Mouse (Mus musculus) forebrain, embryonic 10.5 days (tissue): ENCODE measurements around the gene Cdt1. TPM values are rescaled to one million over a fixed set of nuclear protein-coding genes. Genes with fewer than 3 reads are reported as not detected.

Source experiments
- DNase-seq: peaks from one replicate; pipeline ENCODE4 v3.0.0-alpha.2; 2017; ENCODE audit warnings: low spot score; ENCODE audit errors: extremely low spot score
- H3K27ac ChIP-seq: fragments of 300-500 bp; sonication (generic); 2 replicates; pipeline ENCODE4 v1.5.1; 2016; ENCODE audit warnings: mild to moderate bottlenecking
- H3K27me3 ChIP-seq: fragments of 300-500 bp; sonication (generic); 2 replicates; pipeline ENCODE4 v1.6.1; 2016; ENCODE audit warnings: mild to moderate bottlenecking; ENCODE audit not compliant: poor library complexity, severe bottlenecking
- H3K36me3 ChIP-seq: fragments of 300-500 bp; sonication (generic); replicated peaks from 2 replicates; pipeline ENCODE4 v1.6.1; 2016; ENCODE audit warnings: mild to moderate bottlenecking, moderate library complexity
- H3K4me1 ChIP-seq: fragments of 300-500 bp; sonication (generic); 2 replicates; pipeline ENCODE4 v1.6.1; 2016
- H3K4me3 ChIP-seq: fragments of 300-500 bp; sonication (generic); 2 replicates; pipeline ENCODE4 v1.5.1; 2016; ENCODE audit warnings: mild to moderate bottlenecking, moderate library complexity
- H3K9me3 ChIP-seq: fragments of 300-500 bp; sonication (generic); 2 replicates; pipeline ENCODE4 v1.6.1; 2016; ENCODE audit warnings: mild to moderate bottlenecking, moderate library complexity
- WGBS: fragments of 180-500 bp; shearing (Covaris S2); methylation state at CpG from one replicate; pipeline ENCODE4 v1.1.7; 2016; 5-methylcytosine and 5-hydroxymethylcytosine counted together
- polyA plus RNA-seq: library from polyadenylated mRNA; unstranded; fragments of >200 nt; fragmentation: Nextera tagmentation; extraction: Ambion mirVana; gene quantifications from 2 replicates; pipeline ENCODE4 v1.2.1, GENCODE M21; 2016

The Cdt1 gene
- polyA plus RNA-seq, 1 experiment from 2014 or later, result 73.2 TPM

GRCm38 (mm10) chr8:122551265-122552051 is 16.4 kb upstream of the Cdt1 start, which contains the start of gene Piezo1:
Gene Piezo1 (minus strand): TSS chr8:122551329.
- peak within 1 kb of the TSS; percentile 91 for H3K27ac ChIP-seq
- DNase-seq, result peak; percentile 81
- H3K4me3 ChIP-seq, result peak within 1 kb of the TSS; percentile 68
- H3K36me3 ChIP-seq, result peaks cover 6% of the 10 kb centered on the region; the same call in 1 of the 2 replicates
- H3K27me3 ChIP-seq, result peaks cover 38% of the 10 kb centered on the region
- H3K4me1 ChIP-seq, result peaks cover 54% of the 10 kb centered on the region
- 11% methylated on average over 56 of the region's 56 CpGs for WGBS
- H3K9me3 ChIP-seq, result no peaks in the 10 kb centered on the region

DNA sequence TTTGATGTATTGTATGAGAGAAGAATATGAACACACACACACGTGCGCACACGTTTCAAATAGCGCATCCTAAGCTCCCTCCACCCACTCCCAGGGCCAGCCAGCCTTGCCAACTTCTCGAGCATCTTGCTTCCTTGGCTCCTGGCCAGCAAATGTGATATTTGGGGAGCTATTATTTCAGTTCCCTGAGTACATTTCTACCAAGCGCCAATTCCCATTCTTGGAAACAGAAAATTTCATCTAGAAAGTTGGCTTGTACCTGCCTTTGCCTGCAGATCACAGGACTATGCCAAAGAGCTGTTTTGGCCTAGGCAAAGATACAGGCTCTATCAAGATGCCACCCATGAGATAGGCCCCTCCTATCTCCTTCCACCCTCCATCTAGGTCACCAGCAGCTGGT is 13.0 kb upstream of the Cdt1 start:
- Histone ChIP-seq H3K36me3 (no peaks in the 10 kb centered on the region), H3K27ac (no peak overlapping the region), H3K4me1 (peaks cover 49% of the 10 kb centered on the region), H3K27me3 (peaks cover 25% of the 10 kb centered on the region), H3K9me3 (no peaks in the 10 kb centered on the region), H3K4me3 (no peak overlapping the region)
- DNase-seq, result no peak
- 89% methylated on average over 6 of the region's 6 CpGs for WGBS

DNA sequence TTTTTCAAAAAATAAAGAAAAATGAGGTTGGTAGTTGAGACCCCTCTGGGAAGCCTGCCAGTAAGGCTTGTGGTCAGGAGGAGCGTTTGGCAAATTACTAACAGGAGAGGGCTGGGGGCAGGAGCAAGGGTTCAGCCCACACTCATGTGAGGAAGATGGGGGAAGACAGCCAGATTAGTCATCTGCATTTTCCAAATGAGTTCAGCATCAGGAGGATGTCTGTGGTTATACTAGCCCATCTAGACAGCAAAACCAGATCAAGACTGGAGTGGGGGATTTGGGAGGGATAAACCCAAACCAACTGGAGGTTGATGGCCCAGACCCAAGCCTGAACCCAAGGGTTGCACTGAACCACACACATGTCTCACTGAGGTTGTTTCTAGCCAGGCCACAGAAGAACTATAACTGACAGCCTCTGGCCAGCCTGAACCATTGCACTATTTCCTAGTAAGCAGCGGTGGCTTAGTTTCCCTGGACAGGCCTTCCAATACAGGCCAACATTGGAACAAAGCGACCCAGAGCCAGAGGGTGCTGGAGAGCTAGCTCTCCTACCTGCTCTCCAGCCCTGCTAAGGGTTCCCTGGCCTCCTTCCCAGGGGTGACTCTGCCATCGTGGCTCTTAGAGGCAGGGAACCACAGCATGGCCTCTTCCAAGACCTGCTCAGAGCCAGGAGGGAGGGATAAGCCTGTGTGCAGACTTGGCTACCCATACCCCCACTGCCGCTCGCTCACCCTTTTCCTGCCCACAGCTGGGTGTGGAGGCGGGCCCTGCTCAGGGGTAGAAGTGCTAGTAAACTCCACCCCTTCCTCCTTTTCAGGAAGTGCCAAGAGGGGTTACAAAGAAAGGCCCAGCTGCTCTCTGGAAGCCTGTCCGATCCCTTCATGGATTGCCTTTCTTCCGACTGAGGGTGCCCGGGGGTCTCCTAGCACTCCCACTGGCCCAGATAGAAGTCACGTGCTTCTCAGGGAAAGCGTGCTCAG is 11.5 kb upstream of the Cdt1 start:
- H3K4me1 ChIP-seq, result peaks cover 34% of the 10 kb centered on the region
- no peak for DNase-seq
- peak overlapping the region; percentile 78 for H3K27ac ChIP-seq
- no peaks in the 10 kb centered on the region for H3K36me3 ChIP-seq
- WGBS, result 69% methylated on average over 12 of the region's 12 CpGs
- H3K27me3 ChIP-seq, result peaks cover 9% of the 10 kb centered on the region
- H3K9me3 ChIP-seq, result no peaks in the 10 kb centered on the region
- no peak overlapping the region for H3K4me3 ChIP-seq

DNA sequence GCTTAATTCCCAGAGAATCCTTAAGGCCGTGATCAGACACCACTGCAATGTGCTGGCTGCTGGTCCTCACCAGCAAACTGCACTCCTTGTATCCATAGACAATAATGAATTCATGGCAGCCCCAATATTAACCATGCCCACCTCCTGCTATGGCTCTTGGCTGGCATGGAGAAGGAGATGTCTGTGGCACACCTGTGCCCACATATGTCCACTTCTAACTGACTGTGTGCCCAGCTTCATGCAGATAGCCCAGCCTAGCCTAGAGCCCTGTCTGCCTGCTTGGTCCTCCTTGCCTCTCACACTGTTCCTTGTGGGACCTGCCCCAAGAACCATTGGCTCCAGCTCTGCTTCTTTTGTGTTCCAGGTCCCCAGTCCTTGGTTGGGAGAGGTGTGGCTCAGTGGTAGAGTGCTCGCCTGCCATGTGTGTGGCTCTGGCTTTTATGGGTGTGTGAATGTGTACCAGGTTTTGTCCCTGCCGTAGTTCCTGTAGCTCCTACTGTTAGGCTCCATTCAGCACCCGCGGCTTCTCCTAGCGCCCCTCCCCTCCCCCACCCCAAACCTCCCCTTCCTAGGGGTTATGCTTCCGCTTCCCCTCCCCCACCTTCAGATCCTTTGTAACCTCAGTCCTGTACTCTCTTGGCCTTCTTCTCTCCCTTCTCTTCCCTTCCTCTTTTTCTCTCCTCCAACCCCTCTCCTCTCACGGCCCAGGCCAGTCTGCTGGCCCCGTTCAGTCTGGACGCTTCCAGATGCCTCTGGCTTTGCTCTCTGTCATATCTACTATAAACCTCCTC is 10.4 kb upstream of the Cdt1 start:
- WGBS, result 54% methylated on average over 10 of the region's 10 CpGs

DNA sequence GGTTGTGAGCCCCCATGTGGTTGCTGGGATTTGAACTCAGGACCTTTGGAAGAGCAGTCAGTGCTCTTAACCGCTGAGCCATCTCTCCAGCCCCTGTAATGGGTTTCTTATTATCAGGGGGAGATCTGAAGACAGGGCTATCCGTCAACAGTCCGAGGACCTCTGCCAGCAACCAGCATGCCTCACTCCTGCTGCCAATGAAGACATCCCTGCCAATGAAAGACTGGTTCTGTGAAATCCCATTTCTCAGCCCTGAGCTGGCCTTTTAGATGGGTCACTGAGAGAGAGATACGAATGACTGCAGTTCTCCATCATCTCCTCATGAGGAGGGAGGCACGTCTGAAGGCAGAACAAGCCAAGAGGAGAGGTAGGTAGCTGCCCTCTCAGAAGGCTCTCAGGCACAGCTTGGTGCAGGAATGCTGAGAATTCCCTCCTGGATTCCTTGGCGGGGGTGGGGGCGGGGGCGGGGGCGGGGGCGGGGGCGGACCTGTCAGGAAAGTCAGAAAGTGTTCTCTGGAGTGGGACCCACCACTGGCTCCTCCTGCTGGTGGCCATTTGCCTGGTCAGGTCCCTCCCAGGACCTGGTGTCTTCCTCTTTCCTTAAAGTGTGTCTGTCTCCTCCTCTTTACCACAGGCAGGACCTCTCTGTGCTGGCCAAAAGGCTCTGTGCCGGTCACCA is 9.0 kb upstream of the Cdt1 start:
- peak; percentile 53 for DNase-seq
- Histone ChIP-seq H3K9me3 (no peaks in the 10 kb centered on the region), H3K36me3 (no peaks in the 10 kb centered on the region), H3K4me1 (peaks cover 29% of the 10 kb centered on the region), H3K27ac (peak overlapping the region; percentile 62), H3K4me3 (no peak overlapping the region), H3K27me3 (no peaks in the 10 kb centered on the region)
- WGBS, result 16% methylated on average over 12 of the region's 12 CpGs

More for the DNA sequence above, 10.4 kb upstream of the Cdt1 start:
- Histone ChIP-seq H3K4me3 (no peak overlapping the region), H3K36me3 (no peaks in the 10 kb centered on the region), H3K27me3 (no peaks in the 10 kb centered on the region), H3K27ac (peak overlapping the region; percentile 78), H3K4me1 (peaks cover 29% of the 10 kb centered on the region), H3K9me3 (no peaks in the 10 kb centered on the region)
- DNase-seq, result no peak

- no peak for DNase-seq
- H3K4me3 ChIP-seq, result no peak overlapping the region
- H3K9me3 ChIP-seq, result no peaks in the 10 kb centered on the region
- H3K36me3 ChIP-seq, result peaks cover 5% of the 10 kb centered on the region; the same call in 1 of the 2 replicates
- H3K27ac ChIP-seq, result no peak overlapping the region
- WGBS, result 89% methylated on average over 5 of the region's 5 CpGs
- H3K27me3 ChIP-seq, result no peaks in the 10 kb centered on the region
- H3K4me1 ChIP-seq, result peaks cover 30% of the 10 kb centered on the region
Measured at GRCm38 (mm10) chr8:122561199-122561598, 6.6 kb upstream of the Cdt1 start.

DNA sequence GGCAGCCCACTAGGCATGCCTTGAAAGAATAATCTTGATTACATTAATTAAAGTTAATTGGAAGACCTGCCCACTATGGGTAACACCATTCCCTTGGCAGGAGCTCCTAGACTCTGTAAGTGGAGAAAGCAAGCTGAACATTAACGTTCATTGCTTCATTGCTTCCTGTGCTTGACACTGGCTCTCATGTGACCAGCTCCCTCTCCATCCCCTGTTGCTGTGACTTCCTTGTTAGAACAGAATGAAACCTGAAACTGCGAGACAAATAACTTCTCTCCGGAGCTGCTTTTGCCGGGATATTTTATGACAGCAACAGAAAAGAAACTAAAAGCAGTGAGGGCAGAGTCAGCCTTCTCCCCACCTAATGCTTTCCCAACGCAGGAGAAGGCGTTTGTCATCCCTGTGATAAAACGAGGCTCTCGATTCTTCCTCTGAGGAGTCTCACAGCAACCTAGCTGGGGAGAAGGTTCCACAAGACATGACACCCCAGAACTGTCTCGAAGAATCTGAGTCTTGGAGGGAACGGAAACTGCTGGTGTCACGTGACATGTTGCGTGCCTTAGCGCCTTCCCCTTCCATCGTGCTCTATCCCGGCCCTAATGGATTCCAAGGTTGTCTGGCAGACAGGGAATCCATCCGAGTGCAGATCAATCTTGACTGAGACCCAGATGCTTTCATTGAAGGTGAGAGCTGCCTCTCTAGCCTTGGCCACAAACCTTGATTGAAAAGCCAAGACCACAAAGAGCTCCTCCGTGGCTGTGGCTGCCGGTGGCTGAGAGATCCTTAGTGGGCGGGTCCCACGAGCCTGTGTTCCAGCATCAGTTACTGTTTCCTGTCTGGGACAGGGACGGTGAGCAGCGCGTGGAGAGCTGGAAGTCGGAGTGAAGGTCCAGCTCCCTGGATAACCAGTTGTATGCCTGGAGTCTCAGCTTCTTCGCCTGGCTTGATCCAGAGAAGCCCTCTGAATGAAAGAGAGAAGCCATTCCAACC is 3.2 kb upstream of the Cdt1 start:
- H3K36me3 ChIP-seq, result peaks cover 14% of the 10 kb centered on the region
- H3K27me3 ChIP-seq, result no peaks in the 10 kb centered on the region
- DNase-seq, result no peak
- no peak overlapping the region for H3K27ac ChIP-seq
- WGBS, result 90% methylated on average over 25 of the region's 25 CpGs
- peaks cover 30% of the 10 kb centered on the region for H3K4me1 ChIP-seq
- H3K9me3 ChIP-seq, result no peaks in the 10 kb centered on the region
- no peak overlapping the region for H3K4me3 ChIP-seq

GRCm38 (mm10) chr8:122566766-122567165 is 1.0 kb upstream of the Cdt1 start:
- Histone ChIP-seq H3K36me3 (peaks cover 35% of the 10 kb centered on the region), H3K4me3 (peak overlapping the region; percentile 96), H3K27me3 (no peaks in the 10 kb centered on the region), H3K27ac (peak overlapping the region; percentile 99), H3K9me3 (peaks cover 7% of the 10 kb centered on the region; the same call in 1 of the 2 replicates), H3K4me1 (peaks cover 46% of the 10 kb centered on the region)
- peak; percentile 37 for DNase-seq
- WGBS, result 39% methylated on average over 6 of the region's 6 CpGs

DNA sequence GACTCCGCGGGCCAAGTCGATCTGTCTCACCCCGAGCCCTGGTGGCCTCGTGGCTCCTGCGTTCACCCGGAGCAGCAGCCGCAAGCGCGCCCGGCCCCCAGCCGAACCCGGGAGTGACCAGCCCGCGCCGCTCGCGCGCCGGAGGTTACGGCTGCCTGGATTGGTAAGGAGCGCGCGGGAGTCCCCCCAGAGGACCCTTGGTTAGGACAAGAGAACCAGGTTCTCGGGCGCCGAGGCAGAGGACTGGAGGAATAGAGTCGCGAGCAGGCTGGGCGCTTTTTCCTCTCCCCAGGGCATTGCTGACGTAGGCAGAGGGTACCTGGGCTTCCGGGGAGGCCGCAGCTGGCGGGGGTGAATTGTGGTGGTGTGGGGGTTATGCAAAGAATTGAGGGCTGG is 292 bp downstream of the Cdt1 start:
- peaks cover 59% of the 10 kb centered on the region for H3K4me1 ChIP-seq
- 0% methylated on average over 34 of the region's 34 CpGs for WGBS
- H3K9me3 ChIP-seq, result peaks cover 7% of the 10 kb centered on the region; the same call in 1 of the 2 replicates
- no peak for DNase-seq
- H3K27me3 ChIP-seq, result no peaks in the 10 kb centered on the region
- H3K4me3 ChIP-seq, result peak overlapping the region; percentile 96
- H3K36me3 ChIP-seq, result peaks cover 48% of the 10 kb centered on the region
- peak overlapping the region; percentile 99 for H3K27ac ChIP-seq

- H3K4me3 ChIP-seq, result peak overlapping the region; percentile 96
- WGBS, result 10% methylated on average over 10 of the region's 10 CpGs
- H3K9me3 ChIP-seq, result peaks cover 7% of the 10 kb centered on the region; the same call in 1 of the 2 replicates
- DNase-seq, result no peak
- peaks cover 67% of the 10 kb centered on the region for H3K4me1 ChIP-seq
- no peaks in the 10 kb centered on the region for H3K27me3 ChIP-seq
- peaks cover 56% of the 10 kb centered on the region for H3K36me3 ChIP-seq
- peak overlapping the region; percentile 99 for H3K27ac ChIP-seq
Measured at GRCm38 (mm10) chr8:122568881-122569309, 1.1 kb downstream of the Cdt1 start.

- H3K4me3 ChIP-seq, result peak overlapping the region; percentile 96
- H3K27me3 ChIP-seq, result no peaks in the 10 kb centered on the region
- peaks cover 61% of the 10 kb centered on the region for H3K36me3 ChIP-seq
- peaks cover 7% of the 10 kb centered on the region; the same call in 1 of the 2 replicates for H3K9me3 ChIP-seq
- no peak for DNase-seq
- WGBS, result 69% methylated on average over 9 of the region's 9 CpGs
- H3K4me1 ChIP-seq, result peaks cover 70% of the 10 kb centered on the region
- H3K27ac ChIP-seq, result peak overlapping the region; percentile 99
Measured at GRCm38 (mm10) chr8:122569329-122569728, 1.5 kb downstream of the Cdt1 start.
